Mouse (Mus musculus): ENCODE data around the gene Idh1. TPM values are rescaled to one million over a fixed set of nuclear protein-coding genes. Genes with fewer than 3 reads are reported as not detected.

Gene Idh1
- total RNA-seq, 2 experiments from 2014 or later = 54.2 to 76.5 TPM

DNA sequence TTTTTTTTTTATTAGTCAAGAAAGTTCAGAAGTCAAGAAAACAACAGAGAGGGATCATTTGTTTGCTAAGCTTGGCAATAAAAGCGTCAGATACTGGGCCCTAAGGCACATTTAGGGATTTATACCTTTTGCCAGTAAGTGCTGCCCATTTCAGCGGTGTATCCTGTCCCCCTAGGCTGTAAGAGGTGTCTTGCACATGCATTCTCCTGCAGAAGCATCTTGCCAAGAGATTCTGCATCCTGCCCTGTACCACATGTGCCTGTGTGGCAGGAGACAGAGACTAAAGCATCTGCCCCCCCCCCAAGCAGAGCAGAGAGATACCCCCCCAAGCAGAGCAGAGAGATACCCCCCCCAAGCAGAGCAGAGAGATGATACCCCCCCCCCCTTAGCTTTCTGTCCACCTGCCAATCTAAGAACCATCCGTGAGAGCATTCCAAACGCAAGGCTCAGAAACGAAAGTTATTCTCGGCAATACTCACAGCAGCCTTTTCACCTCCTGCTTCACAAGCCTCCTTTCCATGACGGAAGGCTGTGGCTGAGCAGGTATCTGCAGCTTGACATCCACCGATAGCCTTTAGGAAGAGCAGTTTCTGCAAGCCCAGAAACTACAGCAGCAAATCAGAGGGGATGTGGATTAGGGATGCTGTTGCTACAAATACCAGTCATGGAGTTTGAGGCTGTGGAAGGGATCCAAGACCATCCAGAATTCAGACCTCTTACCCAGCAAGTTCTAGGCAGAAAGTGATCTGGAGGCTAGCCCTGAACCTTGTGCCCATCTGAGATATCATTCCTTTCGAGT is 63.5 kb downstream of the Idh1 start, which contains the start of gene D630023F18Rik:
TSS of gene D630023F18Rik (minus strand) at position 641 of the 799 bp plus-strand sequence.
- intact Hi-C loops (cut with DNase I) = no loop called here
- DNase-seq = no peak

- intact Hi-C loops (cut with DNase I) = no loop called here
- no peak for DNase-seq
Measured at GRCm38 (mm10) chr1:65119438-65119837, 66.9 kb downstream of the Idh1 start, which contains the start of gene Gm28845. TSS of gene Gm28845 (minus strand) at chr1:65119558.

DNA sequence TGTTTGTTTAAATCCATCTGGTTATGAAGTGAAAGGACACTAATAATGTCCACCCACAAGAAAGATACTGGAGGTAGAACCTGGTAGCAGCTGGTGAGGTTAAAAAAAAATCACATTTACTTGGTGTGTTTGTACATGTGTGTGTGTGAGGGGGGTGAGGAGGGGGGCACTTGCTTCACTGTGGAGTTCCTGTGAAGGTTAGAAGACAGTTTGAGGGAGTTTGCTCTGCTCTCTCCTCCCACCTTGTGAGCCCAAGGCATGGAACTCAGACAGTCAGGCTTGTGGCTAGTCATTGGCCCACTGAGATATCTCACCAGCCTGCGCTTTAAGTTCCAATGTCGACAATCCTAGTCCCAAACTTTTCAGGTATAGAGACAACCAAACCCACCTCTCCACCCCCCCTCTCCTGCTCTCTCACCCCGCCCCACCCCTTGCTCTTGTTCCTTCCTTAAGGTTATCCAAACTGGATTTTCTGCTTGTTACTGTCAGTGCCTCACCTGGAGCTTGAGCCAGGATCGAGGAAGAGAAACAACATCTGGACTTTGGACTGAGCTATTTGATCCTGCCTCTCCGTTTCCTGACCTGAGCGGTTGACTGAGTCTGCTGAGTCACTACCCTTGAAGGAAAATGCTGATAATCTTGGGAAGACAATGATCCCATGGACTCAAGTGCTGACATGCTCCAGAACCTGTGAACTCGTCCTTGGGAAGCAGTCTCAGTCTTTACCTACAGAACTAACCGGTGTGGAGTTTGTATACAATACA is 68.0 kb downstream of the Idh1 start:
- no peak for DNase-seq
- intact Hi-C loops (cut with DNase I) = no loop called here

GRCm38 (mm10) chr1:65113536-65114172 is 72.6 kb downstream of the Idh1 start:
- intact Hi-C loops (cut with DNase I) = no loop called here

GRCm38 (mm10) chr1:65112807-65113196 is 73.5 kb downstream of the Idh1 start:
- peak; percentile 2 to 8 for DNase-seq
- intact Hi-C loops (cut with DNase I) = loop anchor here (1.0 kb wide), 1 partner anchor 66 kb away; no protein-coding TSS in a partner anchor

More at GRCm38 (mm10) chr1:65113536-65114172, 72.6 kb downstream of the Idh1 start:
- DNase-seq = no peak

GRCm38 (mm10) chr1:65112031-65112806 is 74.1 kb downstream of the Idh1 start:
- peak; percentile 75 to 85 for DNase-seq
- intact Hi-C loops (cut with DNase I) = loop anchor here (1.0 kb wide), 1 partner anchor 67 kb away; no protein-coding TSS in a partner anchor

DNA sequence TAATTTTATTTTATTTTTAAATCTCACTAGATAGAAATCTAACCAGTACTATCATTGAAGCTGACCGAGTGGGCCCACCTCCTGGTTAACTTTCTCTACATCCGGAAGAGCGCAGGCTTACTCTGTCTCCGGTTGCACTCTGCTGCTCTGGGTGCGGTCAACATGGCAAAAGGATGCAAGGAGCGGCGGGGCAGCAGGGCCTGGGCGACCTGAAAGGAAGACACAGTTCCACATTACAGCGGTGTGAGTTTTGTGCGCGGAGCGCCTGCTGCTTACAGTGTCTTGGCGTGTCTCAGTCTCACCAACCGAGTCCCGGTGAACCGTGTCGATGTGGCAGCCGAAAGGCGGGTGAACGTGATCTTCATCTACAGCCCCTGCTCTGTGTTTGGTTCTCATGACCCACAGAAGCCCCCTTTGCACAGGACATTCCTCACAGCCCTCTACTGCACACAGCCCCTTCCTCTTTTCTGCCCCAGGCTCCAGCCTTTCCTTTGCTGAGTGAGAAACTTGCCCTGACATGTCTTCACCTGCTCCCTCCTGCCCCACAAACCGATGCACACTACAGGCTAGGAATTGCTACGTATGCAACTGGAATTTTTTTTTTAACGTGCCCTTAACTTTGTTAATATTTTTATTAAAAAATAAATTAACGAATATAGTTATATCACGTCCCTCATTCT is 76.4 kb downstream of the Idh1 start:
- intact Hi-C loops (cut with DNase I) = no loop called here
- no peak for DNase-seq

DNA sequence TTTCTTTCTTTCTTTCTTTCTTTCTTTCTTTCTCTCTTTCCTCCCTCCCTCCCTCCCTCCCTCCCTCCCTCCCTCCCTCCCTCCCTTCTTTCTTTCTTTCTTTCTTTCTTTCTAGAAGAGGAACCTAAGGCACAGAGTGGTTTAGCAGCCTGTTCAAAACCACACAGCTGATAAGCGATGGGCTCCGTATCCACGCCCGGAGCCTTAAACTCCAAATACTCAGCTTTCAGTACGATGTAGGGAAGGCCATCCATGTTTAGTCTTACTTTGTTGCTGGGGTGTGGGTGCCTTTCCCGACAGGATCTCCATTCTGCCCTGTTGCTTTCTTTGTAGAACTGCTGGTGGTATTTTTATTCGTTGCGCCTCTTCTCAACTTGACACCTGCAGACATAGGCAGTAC is 77.1 kb downstream of the Idh1 start:
- DNase-seq = no peak
- intact Hi-C loops (cut with DNase I) = no loop called here

Other genes starting within 250 kb of the Idh1 start
- 10 to 100 TPM in 1 of 2 experiments, 1 to 10 TPM in 1; 6.8 to 10.8 TPM for gene Plekhm3, start 229.7 kb downstream of the Idh1 start, total RNA-seq (2021)
- under 1 TPM in 1 of 2 experiments, not detected in 1; 0.29 TPM for gene Akr1cl, start 153.7 kb downstream of the Idh1 start, total RNA-seq (2021)
- not detected for gene Cryge, start 135.4 kb downstream of the Idh1 start, total RNA-seq (2021)
- not detected for gene Crygd, start 123.0 kb downstream of the Idh1 start, total RNA-seq (2021)
- gene Crygc, start 112.8 kb downstream of the Idh1 start, total RNA-seq (2021) = not detected
- not detected for gene Crygb, start 104.2 kb downstream of the Idh1 start, total RNA-seq (2021)
- not detected for gene Cryga, start 83.1 kb downstream of the Idh1 start, total RNA-seq (2021)
- not detected for gene Gm28845, start 66.9 kb downstream of the Idh1 start, total RNA-seq (2021)
- not detected for gene D630023F18Rik, start 63.3 kb downstream of the Idh1 start, total RNA-seq (2021)
- 10 to 100 TPM; 12.7 to 13.5 TPM for gene Pikfyve, start 183 bp upstream of the Idh1 start, total RNA-seq (2021)
- not detected for gene Pth2r, start 95.6 kb upstream of the Idh1 start, total RNA-seq (2021)